Mouse (Mus musculus) liver, embryonic 14.5 days (tissue): ENCODE results near the gene Ccdc36.

Source experiments
- CTCF ChIP-seq: IDR thresholded peaks from 2 replicates; pipeline ENCODE4 v1.5.1; 2016; ENCODE audit warnings: antibody characterized with exemption, low read depth, control low read depth
- EP300 ChIP-seq: IDR thresholded peaks from 2 replicates; pipeline ENCODE4 v1.6.1; 2016; ENCODE audit warnings: antibody characterized with exemption, low read depth

GRCm38 (mm10) chr9:108436182-108436581 is 7.9 kb upstream of the Ccdc36 start, which contains the start of gene BC048562:
- no peak for TF ChIP-seq CTCF
- TF ChIP-seq EP300 = no peak
